Mouse (Mus musculus) E14TG2a.4 (cell line): ENCODE data around the gene Nucb1.

Source experiments
- H3K27me3 ChIP-seq: 2 replicates; pipeline ENCODE4 v1.6.1; 2014; ENCODE audit warnings: low read length, control low read depth; ENCODE audit not compliant: insufficient read depth
- H3K36me3 ChIP-seq: 2 replicates; pipeline ENCODE4 v1.6.1; 2014; ENCODE audit warnings: low read length, control low read depth; ENCODE audit not compliant: insufficient read depth
- H3K4me1 ChIP-seq: replicated peaks from 2 replicates; pipeline ENCODE4 v1.6.1; 2014; ENCODE audit warnings: low read depth, low read length, control low read depth
- H3K4me3 ChIP-seq: replicated peaks from 2 replicates; pipeline ENCODE4 v1.5.1; 2014; ENCODE audit warnings: mild to moderate bottlenecking, low read length
- H3K9me3 ChIP-seq: 2 replicates; pipeline ENCODE4 v1.6.1; 2014; ENCODE audit warnings: low read length, control low read depth
- CTCF ChIP-seq: conservative IDR thresholded peaks from 2 replicates; pipeline ENCODE4 v1.5.1; 2014; ENCODE audit warnings: low read length
- NANOG ChIP-seq: IDR thresholded peaks from 2 replicates; pipeline ENCODE4 v1.6.1; 2014; ENCODE audit warnings: borderline replicate concordance, low read length, mixed read lengths
- POU5F1 ChIP-seq: IDR thresholded peaks from 2 replicates; pipeline ENCODE4 v1.6.1; 2014; ENCODE audit warnings: low read length, borderline replicate concordance

Nucb1 gene

GRCm38 (mm10) chr7:45526474-45527120, 16.4 kb upstream of the Nucb1 start:
- peak overlapping the region; percentile 96 for H3K4me3 ChIP-seq
- no peak for TF ChIP-seq CTCF
- TF ChIP-seq POU5F1: no peak
- TF ChIP-seq NANOG: no peak
- H3K27me3 ChIP-seq: no peaks in the 10 kb centered on the region
- H3K4me1 ChIP-seq: peaks cover 77% of the 10 kb centered on the region
- H3K36me3 ChIP-seq: peaks cover 29% of the 10 kb centered on the region
- no peaks in the 10 kb centered on the region for H3K9me3 ChIP-seq

GRCm38 (mm10) chr7:45525809-45526473, 15.7 kb upstream of the Nucb1 start, which contains the start of the genes Ppp1r15a and Plekha4:
Gene Ppp1r15a (minus strand): TSS chr7:45526268.
Gene Plekha4 (plus strand): TSS chr7:45526330.
- peaks cover 74% of the 10 kb centered on the region for H3K4me1 ChIP-seq
- TF ChIP-seq CTCF (no peak), POU5F1 (no peak), NANOG (no peak)
- no peaks in the 10 kb centered on the region for H3K27me3 ChIP-seq
- no peaks in the 10 kb centered on the region for H3K9me3 ChIP-seq
- peak within 1 kb of the TSS; percentile 96 for H3K4me3 ChIP-seq
- peaks cover 29% of the 10 kb centered on the region for H3K36me3 ChIP-seq

- Histone ChIP-seq H3K36me3 (peaks cover 29% of the 10 kb centered on the region), H3K4me3 (peak overlapping the region; percentile 96), H3K4me1 (peaks cover 70% of the 10 kb centered on the region), H3K9me3 (no peaks in the 10 kb centered on the region), H3K27me3 (no peaks in the 10 kb centered on the region)
- TF ChIP-seq POU5F1 (no peak), NANOG (no peak)
Measured at GRCm38 (mm10) chr7:45524841-45525621, 14.8 kb upstream of the Nucb1 start.

DNA sequence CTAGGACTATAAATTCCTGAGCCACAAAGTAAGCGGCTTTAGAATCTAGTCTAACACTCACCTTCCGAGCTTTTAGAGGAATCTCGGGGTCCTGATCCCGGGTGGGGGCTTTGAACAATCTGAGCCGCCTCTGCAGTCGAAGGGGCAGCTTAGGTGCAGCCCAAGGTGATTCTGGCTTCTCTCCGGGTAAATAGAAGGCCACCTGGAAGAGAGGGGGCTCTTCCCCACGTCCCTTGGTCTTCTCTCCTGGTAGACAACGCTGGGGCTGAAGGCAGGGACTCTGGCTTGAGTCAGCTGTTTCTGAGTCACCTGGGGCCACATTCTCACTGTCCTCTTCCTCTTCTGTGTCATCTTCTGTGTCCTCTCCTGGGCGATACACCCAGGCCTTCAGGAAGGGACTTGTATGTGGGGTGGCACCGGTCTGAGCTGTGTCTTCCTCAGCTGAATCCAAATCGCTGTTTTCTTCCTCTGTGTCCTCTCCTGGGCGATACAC, 13.5 kb upstream of the Nucb1 start:
- Histone ChIP-seq H3K4me1 (peaks cover 71% of the 10 kb centered on the region), H3K36me3 (peaks cover 29% of the 10 kb centered on the region), H3K4me3 (peak overlapping the region; percentile 79), H3K27me3 (no peaks in the 10 kb centered on the region), H3K9me3 (no peaks in the 10 kb centered on the region)
- no peak for TF ChIP-seq POU5F1
- TF ChIP-seq CTCF: no peak
- no peak for TF ChIP-seq NANOG

DNA sequence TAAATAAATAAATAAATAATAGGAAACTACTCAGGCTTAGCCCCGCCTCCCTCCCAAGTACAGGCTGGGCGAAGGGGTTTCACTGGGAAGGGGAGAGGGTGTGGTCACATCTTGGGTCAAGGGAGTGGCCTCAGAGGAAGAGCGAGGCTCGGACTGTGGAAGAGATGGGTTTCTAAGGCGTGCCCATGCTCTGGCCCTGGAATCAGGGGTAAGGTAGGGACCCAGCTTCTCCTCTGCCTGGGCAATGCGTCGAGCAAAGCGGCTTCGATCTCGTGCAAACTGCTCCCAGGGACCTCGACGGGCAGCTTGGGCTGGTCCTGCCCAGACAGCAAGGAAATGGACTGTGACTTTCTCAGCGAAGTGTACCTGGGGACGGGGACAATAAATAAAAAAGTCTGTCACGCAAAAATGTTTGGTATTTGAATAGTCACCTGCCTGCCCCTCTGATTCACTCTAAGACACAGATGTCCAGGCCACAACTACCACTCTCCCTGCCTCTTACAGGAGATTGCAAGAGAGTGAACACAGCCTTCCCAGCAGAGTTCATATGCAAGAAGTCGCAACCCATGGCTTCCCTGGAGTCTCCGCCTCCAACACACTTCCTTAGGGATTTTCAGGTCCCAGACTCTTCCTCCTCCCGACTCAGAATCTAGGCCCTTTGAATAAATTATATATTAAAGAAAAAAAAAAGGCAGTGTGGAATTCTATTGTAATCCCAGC, 12.9 kb upstream of the Nucb1 start:
- H3K4me3 ChIP-seq: peak overlapping the region; percentile 79
- peaks cover 29% of the 10 kb centered on the region for H3K36me3 ChIP-seq
- TF ChIP-seq CTCF (no peak), POU5F1 (no peak), NANOG (no peak)

DNA sequence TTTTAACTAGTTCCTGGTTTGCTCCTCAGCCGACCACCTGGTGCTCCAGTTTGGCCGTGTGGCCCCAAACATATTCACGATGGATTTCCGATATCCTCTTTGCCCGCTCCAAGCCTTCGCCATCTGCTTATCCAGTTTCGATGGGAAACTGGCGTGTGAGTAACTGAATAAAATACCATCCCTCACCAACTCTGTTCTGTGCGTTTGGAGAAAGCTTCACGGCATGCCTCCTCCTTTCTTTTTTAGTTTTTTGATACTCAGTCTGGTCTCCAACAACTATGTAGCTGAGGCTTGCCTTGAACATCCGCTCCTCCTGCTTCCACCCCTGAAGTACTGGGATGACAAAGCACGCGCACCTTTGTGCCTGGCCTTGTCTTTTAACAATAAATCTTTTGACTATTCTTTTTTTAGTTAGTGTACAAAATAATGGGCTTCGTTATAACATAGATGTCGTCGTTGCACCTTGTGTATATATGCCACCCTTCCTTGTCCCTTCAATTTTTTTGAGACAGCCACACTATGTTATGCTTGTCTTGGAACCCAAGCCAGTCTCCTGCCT, 12.1 kb upstream of the Nucb1 start:
- Histone ChIP-seq H3K36me3 (peaks cover 29% of the 10 kb centered on the region), H3K4me3 (peak overlapping the region; percentile 79), H3K27me3 (no peaks in the 10 kb centered on the region), H3K9me3 (no peaks in the 10 kb centered on the region), H3K4me1 (peaks cover 75% of the 10 kb centered on the region)
- no peak for TF ChIP-seq CTCF
- no peak for TF ChIP-seq NANOG
- TF ChIP-seq POU5F1: no peak

More for the DNA sequence above, 12.9 kb upstream of the Nucb1 start:
- Histone ChIP-seq H3K4me1 (peaks cover 73% of the 10 kb centered on the region), H3K9me3 (no peaks in the 10 kb centered on the region), H3K27me3 (no peaks in the 10 kb centered on the region)

DNA sequence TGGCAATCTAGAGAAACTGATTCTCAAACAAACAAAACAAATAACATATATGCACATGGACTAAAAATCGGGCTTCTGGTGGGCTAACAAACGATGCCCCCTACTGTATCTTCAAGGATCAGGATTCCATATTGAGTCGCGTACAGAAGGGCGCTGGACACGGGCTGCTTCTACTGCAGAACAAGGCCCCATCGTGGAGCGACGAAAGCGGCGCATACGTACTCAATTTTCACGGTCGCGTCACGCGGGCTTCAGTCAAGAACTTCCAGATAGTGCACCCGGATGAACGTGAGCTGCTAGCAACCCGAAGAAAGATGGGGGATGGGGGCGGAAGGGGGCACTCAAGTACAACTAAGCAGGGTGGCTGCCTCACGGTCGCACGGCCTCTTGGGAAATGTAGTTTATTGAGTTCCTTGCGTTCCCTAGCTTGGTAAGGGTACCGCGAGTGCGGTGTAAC, 11.6 kb upstream of the Nucb1 start:
- peaks cover 29% of the 10 kb centered on the region for H3K36me3 ChIP-seq
- peaks cover 73% of the 10 kb centered on the region for H3K4me1 ChIP-seq
- TF ChIP-seq POU5F1: no peak
- no peak; the same call in 1 of the 2 replicates for TF ChIP-seq CTCF
- no peak for TF ChIP-seq NANOG
- no peaks in the 10 kb centered on the region for H3K9me3 ChIP-seq
- no peaks in the 10 kb centered on the region for H3K27me3 ChIP-seq
- peak overlapping the region; percentile 79 for H3K4me3 ChIP-seq

GRCm38 (mm10) chr7:45520605-45521004, 10.4 kb upstream of the Nucb1 start:
- Histone ChIP-seq H3K36me3 (peaks cover 29% of the 10 kb centered on the region), H3K27me3 (no peaks in the 10 kb centered on the region), H3K4me3 (no peak overlapping the region), H3K9me3 (no peaks in the 10 kb centered on the region), H3K4me1 (peaks cover 82% of the 10 kb centered on the region)
- TF ChIP-seq CTCF: no peak
